Comparison of ENCODE assay signal across 9 mouse cellular contexts in genomic region chr11:116104006-116104646, GRCm38 (mm10). TPM values are rescaled to one million over a fixed set of nuclear protein-coding genes. Genes with fewer than 3 reads are reported as not detected.
DNase-seq lines count a peak whose midpoint lies in the region; ATAC-seq and TF ChIP-seq lines count a peak whose summit lies in the region.
"Had no signal": no experiment of that assay in that cellular context is flagged by ENCODE, and none has a peak within 500 bp of the region (broad histone marks: within the 10 kb centered on the region; RNA-seq: fewer than 3 reads in every experiment).

No protein-coding gene starts in this region.

- TF ChIP-seq CTCF in cerebellum, adult 2 months (IDR thresholded peaks at IDR 0.05; ENCODE audit: borderline replicate concordance, insufficient read depth, low read depth, low read length), result no peak

- TF ChIP-seq POLR2A in cerebellum, adult 2 months (IDR thresholded peaks at IDR 0.05; ENCODE audit: borderline replicate concordance, insufficient read depth, low read length), result no peak

- H3K9ac ChIP-seq in heart, embryonic 11.5 days (ENCODE audit: low read depth, low read length), result peak overlapping the region; percentile 65
- no peak overlapping the region for H3K9ac ChIP-seq in kidney, embryonic 14.5 days (ENCODE audit: low read depth, low read length)

- H3K27me3 ChIP-seq in cerebellum, adult 2 months (ENCODE audit: control insufficient read depth, insufficient read depth, low read length), result peaks cover 2% of the 10 kb centered on the region
- H3K27me3 ChIP-seq in heart, embryonic 11.5 days (ENCODE audit: control insufficient read depth, insufficient read depth, low read length), result peaks cover 12% of the 10 kb centered on the region
- peaks cover 25% of the 10 kb centered on the region for H3K27me3 ChIP-seq in kidney, embryonic 14.5 days (ENCODE audit: control insufficient read depth, insufficient read depth, low read length)

- H3K4me1 ChIP-seq in cerebellum, adult 2 months (ENCODE audit: control insufficient read depth, insufficient read depth, low read length), result peaks cover 14% of the 10 kb centered on the region
- peaks cover 86% of the 10 kb centered on the region for H3K4me1 ChIP-seq in heart, embryonic 11.5 days (ENCODE audit: control insufficient read depth, insufficient read depth, low read length)
- H3K4me1 ChIP-seq in kidney, embryonic 14.5 days (ENCODE audit: control insufficient read depth, insufficient read depth, low read length), result peaks cover 54% of the 10 kb centered on the region

- H3K27ac ChIP-seq in cerebellum, adult 2 months (ENCODE audit: insufficient read depth, low read length), result peak overlapping the region; percentile 11; the same call in 1 of the 2 replicates
- H3K27ac ChIP-seq in heart, embryonic 11.5 days (ENCODE audit: low read depth, low read length), result peak overlapping the region; percentile 96
- peak overlapping the region; percentile 57 for H3K27ac ChIP-seq in kidney, embryonic 14.5 days (ENCODE audit: low read depth, low read length)
- H3K27ac ChIP-seq: macrophage had no signal

- ATAC-seq in common myeloid progenitor, adult 5-6 weeks (replicated peaks; ENCODE audit: low read depth, poor library complexity, severe bottlenecking), result peak; percentile 24; the same call in 1 of the 2 replicates
- ATAC-seq in heart, embryonic 11.5 days (replicated peaks; ENCODE audit: insufficient number of reproducible peaks, low FRiP score, low TSS enrichment), result peak; percentile 74
- ATAC-seq in kidney, embryonic 14.5 days (ENCODE audit: low FRiP score, low TSS enrichment), result peak; percentile 41

- WGBS in cerebellum, adult 2 months, result 58% methylated on average over 14 of the region's 14 CpGs
- 32% methylated on average over 14 of the region's 14 CpGs for WGBS in heart, embryonic 11.5 days (ENCODE audit: insufficient replicate concordance)
- WGBS in kidney, embryonic 14.5 days, result 29% methylated on average over 14 of the region's 14 CpGs

- H3K9me3 ChIP-seq in heart, embryonic 11.5 days (replicated peaks; ENCODE audit: control insufficient read depth, low read length), result no peaks in the 10 kb centered on the region
- no peaks in the 10 kb centered on the region for H3K9me3 ChIP-seq in kidney, embryonic 14.5 days (ENCODE audit: control insufficient read depth, low read length)

- DNase-seq in cerebellum, adult 2 months, result no peak
- no peak for DNase-seq in cerebellum, adult 9-10 months
- peak; percentile 79 for DNase-seq in lung, postnatal 25 days (ENCODE audit: low spot score)
- no peak for DNase-seq in spleen, postnatal 14 days (ENCODE audit: low spot score in 2 of 2)
- no peak for DNase-seq in yolk sac, embryonic 10.5 days (ENCODE audit: low spot score)

- H3K4me3 ChIP-seq in cerebellum, adult 2 months (replicated peaks; ENCODE audit: insufficient read depth, low read depth, low read length), result no peak overlapping the region
- no peak overlapping the region for H3K4me3 ChIP-seq in heart, embryonic 11.5 days (ENCODE audit: low read depth, low read length)
- no peak overlapping the region for H3K4me3 ChIP-seq in kidney, embryonic 14.5 days (ENCODE audit: low read length)

- no peaks in the 10 kb centered on the region for H3K36me3 ChIP-seq in heart, embryonic 11.5 days (ENCODE audit: control insufficient read depth, insufficient read depth, low read length)
- no peaks in the 10 kb centered on the region for H3K36me3 ChIP-seq in kidney, embryonic 14.5 days (ENCODE audit: control insufficient read depth, insufficient read depth, low read length)

- peak overlapping the region; percentile 24 for H3K4me2 ChIP-seq in heart, embryonic 11.5 days
- H3K4me2 ChIP-seq in kidney, embryonic 14.5 days (replicated peaks; ENCODE audit: low read depth, low read length), result no peak overlapping the region

RNA-seq across cellular contexts. Expression of gene Wbp2, which starts 17.3 kb away (rescaled TPM):
- 509 and 539 TPM in 2 replicates for polyA plus RNA-seq in cerebellum, adult 2 months (2012; rRNA removed)
- 26.2 and 32.7 TPM in 2 replicates for total RNA-seq in common myeloid progenitor, adult 5-6 weeks (2017)
- polyA plus RNA-seq in heart, embryonic 11.5 days (2014; fragmentation: Nextera tagmentation; extraction: Ambion mirVana), result 129 and 144 TPM in 2 replicates
- polyA plus RNA-seq in kidney, embryonic 14.5 days (2014; fragmentation: Nextera tagmentation; extraction: Ambion mirVana), result 55.2 and 80.2 TPM in 2 replicates

RNA-seq across cellular contexts. Expression of gene Trim47, which starts 22.9 kb away (rescaled TPM):
- polyA plus RNA-seq in cerebellum, adult 2 months (2012; rRNA removed), result 4.1 TPM in 2 replicates
- total RNA-seq in common myeloid progenitor, adult 5-6 weeks (2017), result 5.8 and 11.3 TPM in 2 replicates
- 38.3 and 40.2 TPM in 2 replicates for polyA plus RNA-seq in heart, embryonic 11.5 days (2014; fragmentation: Nextera tagmentation; extraction: Ambion mirVana)
- polyA plus RNA-seq in kidney, embryonic 14.5 days (2014; fragmentation: Nextera tagmentation; extraction: Ambion mirVana), result 12.2 and 12.8 TPM in 2 replicates

RNA-seq across cellular contexts. Expression of gene Unc13d, which starts 26.4 kb away (rescaled TPM):
- polyA plus RNA-seq in cerebellum, adult 2 months (2012; rRNA removed), result 3.8 and 5.7 TPM in 2 replicates
- total RNA-seq in common myeloid progenitor, adult 5-6 weeks (2017), result 29.7 and 29.9 TPM in 2 replicates
- 2.3 and 2.6 TPM in 2 replicates for polyA plus RNA-seq in heart, embryonic 11.5 days (2014; fragmentation: Nextera tagmentation; extraction: Ambion mirVana)
- polyA plus RNA-seq in kidney, embryonic 14.5 days (2014; fragmentation: Nextera tagmentation; extraction: Ambion mirVana), result 1.3 and 1.5 TPM in 2 replicates

RNA-seq across cellular contexts. Expression of gene Trim65, which starts 26.8 kb away (rescaled TPM):
- 7.9 and 9.3 TPM in 2 replicates for polyA plus RNA-seq in cerebellum, adult 2 months (2012; rRNA removed)
- total RNA-seq in common myeloid progenitor, adult 5-6 weeks (2017), result 9.9 and 12.5 TPM in 2 replicates
- polyA plus RNA-seq in heart, embryonic 11.5 days (2014; fragmentation: Nextera tagmentation; extraction: Ambion mirVana), result 3.9 and 4.5 TPM in 2 replicates
- polyA plus RNA-seq in kidney, embryonic 14.5 days (2014; fragmentation: Nextera tagmentation; extraction: Ambion mirVana), result 3.2 and 4.1 TPM in 2 replicates

RNA-seq across cellular contexts. Expression of gene Mrpl38, which starts 34.5 kb away (rescaled TPM):
- polyA plus RNA-seq in cerebellum, adult 2 months (2012; rRNA removed), result 61.9 and 66.2 TPM in 2 replicates
- total RNA-seq in common myeloid progenitor, adult 5-6 weeks (2017), result 38.7 and 40.5 TPM in 2 replicates
- polyA plus RNA-seq in heart, embryonic 11.5 days (2014; fragmentation: Nextera tagmentation; extraction: Ambion mirVana), result 109 and 116 TPM in 2 replicates
- 111 and 114 TPM in 2 replicates for polyA plus RNA-seq in kidney, embryonic 14.5 days (2014; fragmentation: Nextera tagmentation; extraction: Ambion mirVana)

Comparison
In these comparisons a context has a peak if more than half of its experiments do, and no peak if none do; other contexts are left out.
1. H3K27ac ChIP-seq: peak in every context shown above with its lines; median percentile 96 in heart, embryonic 11.5 days; 57 in kidney, embryonic 14.5 days; 11 in cerebellum, adult 2 months.
2. ATAC-seq: peak in every context shown above with its lines; median percentile 74 in heart, embryonic 11.5 days; 41 in kidney, embryonic 14.5 days; 24 in common myeloid progenitor, adult 5-6 weeks.